Mouse (Mus musculus) liver, postnatal 0 days (tissue): ENCODE data around the gene Numb. TPM values are rescaled to one million over a fixed set of nuclear protein-coding genes. Genes with fewer than 3 reads are reported as not detected.

ENCODE experiments used
- ATAC-seq: fragments of 200-750 bp; cut with Nextera tagmentation; 2 replicates; pipeline ENCODE4 v1.8.0; 2017; ENCODE audit warnings: mild to moderate bottlenecking, moderate library complexity
- DNase-seq: peaks from one replicate; pipeline ENCODE4 v3.0.0-alpha.2; 2016
- H3K27ac ChIP-seq: fragments of 300-500 bp; sonication (generic); 2 replicates; pipeline ENCODE4 v1.5.1; 2014; ENCODE audit warnings: antibody characterized with exemption, moderate library complexity, mild to moderate bottlenecking, low read depth
- H3K27me3 ChIP-seq: fragments of 300-500 bp; sonication (generic); 2 replicates; pipeline ENCODE4 v1.6.1; 2014; ENCODE audit warnings: low read length, control low read depth, mixed read lengths; ENCODE audit not compliant: insufficient read depth
- H3K36me3 ChIP-seq: fragments of 300-500 bp; sonication (generic); replicated peaks from 2 replicates; pipeline ENCODE4 v1.6.1; 2014; ENCODE audit warnings: mild to moderate bottlenecking, control low read depth, low read length, moderate library complexity, mixed read lengths; ENCODE audit not compliant: insufficient read depth
- H3K4me1 ChIP-seq: fragments of 300-500 bp; sonication (generic); 2 replicates; pipeline ENCODE4 v1.6.1; 2014; ENCODE audit warnings: antibody characterized with exemption, mild to moderate bottlenecking, control low read depth; ENCODE audit not compliant: insufficient read depth
- H3K4me2 ChIP-seq: fragments of 300-500 bp; sonication (generic); 2 replicates; pipeline ENCODE4 v1.6.1; 2014; ENCODE audit warnings: low read depth, mild to moderate bottlenecking, low read length, moderate library complexity, mixed read lengths
- H3K4me3 ChIP-seq: fragments of 300-500 bp; sonication (generic); 2 replicates; pipeline ENCODE4 v1.5.1; 2014; ENCODE audit warnings: low read depth, low read length
- H3K9ac ChIP-seq: fragments of 300-500 bp; sonication (generic); replicated peaks from 2 replicates; pipeline ENCODE4 v1.6.1; 2014; ENCODE audit warnings: mild to moderate bottlenecking, moderate library complexity
- H3K9me3 ChIP-seq: fragments of 300-500 bp; sonication (generic); 2 replicates; pipeline ENCODE4 v1.6.1; 2016; ENCODE audit warnings: mild to moderate bottlenecking, control low read depth, low read length, mixed read lengths
- CTCF ChIP-seq: sonication (generic); IDR thresholded peaks from 2 replicates; pipeline ENCODE4 v1.5.1; 2016; ENCODE audit warnings: antibody characterized with exemption, low read depth
- EP300 ChIP-seq: IDR thresholded peaks from 2 replicates; pipeline ENCODE4 v1.6.1; 2016; ENCODE audit warnings: antibody characterized with exemption, low read depth, mild to moderate bottlenecking
- WGBS: fragments of 180-500 bp; shearing (Covaris S2); extraction: QIAGEN DNeasy Blood & Tissue Kit; methylation state at CpG from one replicate; pipeline ENCODE4 v1.1.7; 2014; ENCODE audit not compliant: insufficient replicate concordance; 5-methylcytosine and 5-hydroxymethylcytosine counted together
- polyA plus RNA-seq: library from polyadenylated mRNA; unstranded; fragments of >200 nt; fragmentation: Nextera tagmentation; extraction: Ambion mirVana; gene quantifications from 2 replicates; pipeline ENCODE4 v1.2.1, GENCODE M21; 2015

Gene Numb
- polyA plus RNA-seq, 1 experiment from 2014 or later, result 14.5 TPM

DNA sequence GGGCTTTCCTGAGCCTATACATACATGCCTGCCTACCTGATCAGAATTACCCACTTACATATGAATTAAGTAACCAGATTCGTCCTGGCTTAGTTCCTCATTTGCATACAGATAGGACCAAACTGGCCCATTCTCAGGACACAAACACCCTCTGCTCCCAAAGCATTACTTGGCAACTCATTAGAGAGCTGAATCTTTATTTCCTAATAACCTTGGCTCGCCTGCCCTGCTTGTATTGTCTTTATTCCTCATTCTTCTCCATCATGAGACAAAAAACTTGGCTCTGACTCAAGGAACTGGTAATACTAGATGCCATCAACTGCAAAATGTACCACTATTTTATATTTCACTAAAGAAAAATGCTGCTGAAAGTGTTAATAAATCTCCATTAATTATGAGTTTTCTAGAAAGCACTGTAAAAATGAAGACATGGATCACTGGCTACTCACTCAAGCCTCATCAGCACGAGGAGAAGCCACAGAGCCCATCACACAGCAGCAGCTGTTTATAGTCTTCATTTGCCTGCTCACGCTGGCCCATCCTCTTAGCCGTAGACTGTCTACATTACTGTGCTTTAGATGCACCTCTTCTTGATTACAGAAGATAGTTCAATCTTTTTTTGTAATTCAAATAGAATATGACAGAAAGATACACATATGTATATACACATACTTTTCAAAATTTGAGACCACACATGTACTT lies 69.1 kb downstream of the Numb start:
- Histone ChIP-seq H3K27ac (no peak overlapping the region), H3K9ac (no peak overlapping the region), H3K27me3 (no peaks in the 10 kb centered on the region), H3K9me3 (no peaks in the 10 kb centered on the region), H3K4me1 (peaks cover 5% of the 10 kb centered on the region; the same call in 1 of the 2 replicates), H3K4me2 (no peak overlapping the region), H3K36me3 (peaks cover 6% of the 10 kb centered on the region; the same call in 1 of the 2 replicates), H3K4me3 (no peak overlapping the region)
- DNase-seq (no peak), ATAC-seq (no peak)
- TF ChIP-seq EP300, result no peak
- TF ChIP-seq CTCF, result no peak
- WGBS, result 73% methylated on average over 5 of the region's 5 CpGs

DNA sequence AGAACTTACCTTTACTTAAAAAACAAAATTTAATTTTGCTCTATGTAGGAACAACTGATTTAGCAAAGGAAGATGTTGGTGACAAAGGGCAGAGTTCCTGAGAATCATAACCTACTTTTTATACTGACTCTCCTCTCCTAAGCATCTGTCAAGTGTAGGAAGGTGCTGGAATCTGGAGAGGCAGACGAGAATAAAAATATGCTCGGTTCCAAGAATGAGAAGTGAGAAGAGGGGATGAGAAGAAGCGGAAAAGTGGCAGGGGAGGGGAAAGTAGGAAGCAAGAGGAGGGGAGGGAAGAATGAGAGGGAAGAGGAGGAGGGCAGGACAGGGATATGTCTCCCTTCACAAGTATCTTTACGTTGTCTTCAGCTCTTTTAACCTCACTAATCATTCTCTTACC lies 71.4 kb downstream of the Numb start:
- H3K9me3 ChIP-seq, result no peaks in the 10 kb centered on the region
- H3K36me3 ChIP-seq, result peaks cover 6% of the 10 kb centered on the region; the same call in 1 of the 2 replicates
- no peak overlapping the region for H3K27ac ChIP-seq
- peaks cover 1% of the 10 kb centered on the region; the same call in 1 of the 2 replicates for H3K4me1 ChIP-seq
- no peak overlapping the region for H3K9ac ChIP-seq
- TF ChIP-seq CTCF, result no peak
- no peak for TF ChIP-seq EP300
- H3K4me2 ChIP-seq, result no peak overlapping the region
- 81% methylated on average over 4 of the region's 4 CpGs for WGBS
- H3K4me3 ChIP-seq, result no peak overlapping the region
- ATAC-seq (no peak), DNase-seq (no peak)
- no peaks in the 10 kb centered on the region for H3K27me3 ChIP-seq

DNA sequence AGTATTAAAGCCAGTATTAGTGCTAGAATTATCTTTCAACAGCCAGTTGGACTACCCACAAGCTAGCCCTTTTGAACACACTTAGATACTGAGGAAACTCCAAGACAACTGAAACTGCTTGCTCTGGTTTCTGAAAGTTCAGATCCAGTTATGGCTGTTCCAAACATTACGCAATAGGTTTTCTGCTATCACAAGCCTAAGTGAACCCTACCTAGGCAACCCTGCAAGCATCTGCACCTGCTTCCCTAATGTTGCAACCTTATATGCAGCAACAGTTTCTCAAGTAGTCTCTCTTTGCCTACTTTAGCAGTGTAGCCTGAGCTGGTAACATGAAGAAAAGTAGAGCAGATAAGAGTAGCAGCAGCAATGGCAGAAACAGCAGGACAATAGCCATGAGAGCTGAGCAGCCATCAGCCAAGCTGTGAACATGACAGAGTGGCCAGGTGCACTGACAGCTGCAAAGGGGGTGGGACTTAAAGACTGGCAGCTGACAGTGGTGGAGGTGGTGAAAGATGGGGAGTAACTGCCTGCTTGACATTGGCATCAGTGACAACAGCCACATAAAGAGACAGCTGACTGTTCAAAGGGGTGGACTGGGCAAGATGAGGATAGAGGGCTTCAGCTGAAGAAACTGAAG lies 73.0 kb downstream of the Numb start:
- Histone ChIP-seq H3K4me1 (no peaks in the 10 kb centered on the region), H3K27ac (no peak overlapping the region), H3K9me3 (no peaks in the 10 kb centered on the region), H3K4me3 (no peak overlapping the region), H3K27me3 (no peaks in the 10 kb centered on the region), H3K36me3 (peaks cover 6% of the 10 kb centered on the region; the same call in 1 of the 2 replicates), H3K4me2 (no peak overlapping the region), H3K9ac (no peak overlapping the region)
- peak; percentile 36; the same call in 1 of the 2 replicates for ATAC-seq
- no peak for TF ChIP-seq EP300
- DNase-seq, result no peak
- WGBS, result 79% methylated on average over 1 of the region's 1 CpGs

DNA sequence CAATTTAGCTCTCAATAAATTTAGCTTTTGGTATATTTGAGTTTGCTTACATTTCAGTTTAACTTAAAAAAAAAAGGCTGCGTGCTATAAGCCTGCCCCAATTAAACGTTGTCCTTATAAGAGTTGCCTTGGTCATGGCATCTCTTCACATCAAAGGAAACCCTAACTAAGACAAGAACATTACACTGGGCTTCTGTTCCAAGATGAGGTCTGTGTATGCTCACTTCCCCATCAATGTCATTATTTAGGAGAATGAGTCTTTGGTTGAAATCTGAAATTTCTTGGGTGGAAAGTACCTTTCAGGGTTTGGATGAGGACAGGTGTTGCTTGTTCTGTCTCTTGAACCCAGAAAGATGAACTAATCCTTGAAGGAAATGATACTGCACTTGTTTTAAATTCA lies 73.9 kb downstream of the Numb start:
- Histone ChIP-seq H3K4me3 (no peak overlapping the region), H3K27ac (no peak overlapping the region), H3K27me3 (no peaks in the 10 kb centered on the region), H3K9me3 (no peaks in the 10 kb centered on the region), H3K36me3 (peaks cover 6% of the 10 kb centered on the region; the same call in 1 of the 2 replicates), H3K4me1 (no peaks in the 10 kb centered on the region), H3K9ac (no peak overlapping the region), H3K4me2 (no peak overlapping the region)
- DNase-seq, result no peak
- no peak for ATAC-seq
- no peak for TF ChIP-seq EP300
- TF ChIP-seq CTCF, result no peak
- 81% methylated on average over 2 of the region's 2 CpGs for WGBS

DNA sequence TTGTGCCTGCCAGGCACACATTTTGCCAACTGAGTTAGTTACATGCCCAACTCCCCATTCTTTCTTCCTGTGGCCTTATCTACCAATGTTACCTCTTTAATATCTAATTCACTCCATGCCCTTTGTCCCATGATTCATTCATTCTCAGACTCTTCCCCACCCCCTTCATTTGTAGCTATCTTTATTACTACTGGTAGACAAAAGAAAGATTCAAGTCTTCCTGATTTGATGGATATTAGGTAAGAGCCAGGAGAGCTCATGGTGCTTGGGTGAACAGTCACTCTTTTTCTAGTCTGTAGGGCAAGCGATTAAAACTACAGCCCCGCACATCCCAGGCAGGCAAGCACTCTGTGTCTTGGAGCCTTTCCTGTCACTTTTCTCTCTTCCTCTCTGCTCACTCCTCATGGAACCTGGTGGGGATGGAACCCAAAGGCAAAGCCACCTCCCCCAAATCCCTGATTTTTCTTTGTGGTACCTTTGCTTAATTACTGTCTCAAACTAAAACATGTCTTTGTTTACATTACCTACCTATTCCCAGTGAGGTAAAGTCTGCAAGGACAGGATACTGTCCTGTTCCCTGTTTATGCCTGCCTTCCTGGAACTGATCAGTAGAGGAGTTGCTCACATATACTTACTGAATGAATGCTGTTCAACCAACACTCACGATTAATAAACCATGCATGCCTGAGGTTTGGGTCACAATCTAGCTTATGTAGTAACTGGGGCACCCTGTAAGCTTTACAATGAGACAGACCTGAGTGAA lies 78.9 kb downstream of the Numb start:
- TF ChIP-seq EP300 (no peak), CTCF (no peak)
- WGBS, result 85% methylated on average over 3 of the region's 3 CpGs
- no peaks in the 10 kb centered on the region for H3K27me3 ChIP-seq
- no peak overlapping the region for H3K9ac ChIP-seq
- no peak for DNase-seq
- no peak for ATAC-seq
- H3K36me3 ChIP-seq, result peaks cover 13% of the 10 kb centered on the region
- H3K4me3 ChIP-seq, result no peak overlapping the region
- H3K27ac ChIP-seq, result no peak overlapping the region
- H3K9me3 ChIP-seq, result no peaks in the 10 kb centered on the region
- H3K4me2 ChIP-seq, result no peak overlapping the region
- H3K4me1 ChIP-seq, result no peaks in the 10 kb centered on the region
